Mouse (Mus musculus): ENCODE data around the gene Glis2. TPM values are rescaled to one million over a fixed set of nuclear protein-coding genes. Genes with fewer than 3 reads are reported as not detected.

Glis2 gene
- total and polyA plus RNA-seq, 3 experiments = 0.62 to 5.0 TPM; not detected in 1

GRCm38 (mm10) chr16:4585642-4586530, 8.6 kb upstream of the Glis2 start (continued):
- peak; percentile 62 for TF ChIP-seq ETS1 (IDR thresholded peaks at IDR 0.05; ENCODE audit: low read depth, low read length)

GRCm38 (mm10) chr16:4586531-4587123, 7.9 kb upstream of the Glis2 start:
- Histone ChIP-seq H3K9ac (ENCODE audit: control insufficient read depth, low read depth, low read length, poor library complexity, severe bottlenecking) (peak overlapping the region; percentile 72), H3K36me3 (ENCODE audit: control insufficient read depth in 1 of 2, insufficient read depth in 2 of 2, low read length in 2 of 2) (peaks cover 0 to 21% of the 10 kb centered on the region in 2 experiments; a peak in 2 of 4 replicates), H3K4me3 (ENCODE audit: control insufficient read depth in 1 of 2, insufficient read depth in 1 of 2, low read depth in 2 of 2, low read length in 2 of 2) (peak overlapping the region; percentile 71 to 75), H3K9me3 (replicated peaks; ENCODE audit: insufficient read depth, low read length) (no peaks in the 10 kb centered on the region), H3K27me3 (ENCODE audit: control insufficient read depth in 1 of 2, insufficient read depth in 2 of 2, low read length in 2 of 2) (no peaks in the 10 kb centered on the region), H3K79me2 (ENCODE audit: control insufficient read depth, insufficient read depth, low read length, poor library complexity) (no peaks in the 10 kb centered on the region), H3K27ac (ENCODE audit: control insufficient read depth, low read depth, low read length) (peak overlapping the region; percentile 32; the same call in 1 of the 2 replicates), H3K4me1 (ENCODE audit: control insufficient read depth in 1 of 2, insufficient read depth in 2 of 2, low read length in 2 of 2) (peaks cover 12 to 35% of the 10 kb centered on the region in 2 experiments)
- TF ChIP-seq ELF1 (IDR thresholded peaks at IDR 0.05; ENCODE audit: low read depth, low read length) (peak; percentile 83), SIN3A (IDR thresholded peaks at IDR 0.05; ENCODE audit: low read length) (0 out of 2 replicates have a peak, but pooled peaks have one; percentile 55), E2F4 (IDR thresholded peaks at IDR 0.05; ENCODE audit: borderline replicate concordance, low read depth, low read length) (peak; percentile 81; the same call in 1 of the 2 replicates), EP300 (IDR thresholded peaks at IDR 0.05; ENCODE audit: low read depth in 1 of 2, low read length in 2 of 2) (peak in 1 of 2 experiments; percentile 34; a peak in 1 of 4 replicates), TCF12 (IDR thresholded peaks at IDR 0.05; ENCODE audit: low read depth, low read length) (peak; percentile 22; the same call in 1 of the 2 replicates), CTCF (IDR thresholded peaks at IDR 0.05 in 2 of 3, conservative IDR thresholded peaks at IDR 0.05 in 1 of 3; ENCODE audit: control insufficient read depth in 1 of 3, insufficient read depth in 1 of 3, low read depth in 2 of 3, low read length in 3 of 3, poor library complexity in 1 of 3, severe bottlenecking in 1 of 3) (0 out of 6 replicates have a peak, but pooled peaks of 1 of the 3 experiments have one; percentile 3), MXI1 (IDR thresholded peaks at IDR 0.05; ENCODE audit: low read depth, low read length) (no peak; the same call in 1 of the 2 replicates), NELFE (IDR thresholded peaks at IDR 0.05; ENCODE audit: low read depth, low read length) (peak; percentile 47), MYC (IDR thresholded peaks at IDR 0.05; ENCODE audit: low read depth, low read length) (no peak), NRF1 (IDR thresholded peaks at IDR 0.05; ENCODE audit: insufficient read depth, low read depth, low read length, poor library complexity, severe bottlenecking) (no peak), RAD21 (IDR thresholded peaks at IDR 0.05; ENCODE audit: low read depth, low read length) (no peak), GATA1 (IDR thresholded peaks at IDR 0.05; ENCODE audit: low read depth, low read length) (no peak), ETS1 (IDR thresholded peaks at IDR 0.05; ENCODE audit: low read depth, low read length) (peak; percentile 63; the same call in 1 of the 2 replicates), CHD2 (IDR thresholded peaks at IDR 0.05; ENCODE audit: low read length) (no peak), TBP (IDR thresholded peaks at IDR 0.05; ENCODE audit: low read depth, low read length) (no peak), POLR2AphosphoS2 (IDR thresholded peaks at IDR 0.05; ENCODE audit: low read length) (no peak), TAL1 (IDR thresholded peaks at IDR 0.05; ENCODE audit: low read length) (no peak), JUND (IDR thresholded peaks at IDR 0.05; ENCODE audit: low read depth, low read length) (no peak), GABPA (IDR thresholded peaks at IDR 0.05; ENCODE audit: low read depth, low read length) (no peak), MAZ (IDR thresholded peaks at IDR 0.05; ENCODE audit: low read depth, low read length) (peak; percentile 88; the same call in 1 of the 2 replicates), USF1 (IDR thresholded peaks at IDR 0.05; ENCODE audit: low read depth, low read length) (peak; percentile 26; the same call in 1 of the 2 replicates), RCOR1 (IDR thresholded peaks at IDR 0.05; ENCODE audit: low read depth, low read length) (no peak), MEF2A (IDR thresholded peaks at IDR 0.05; ENCODE audit: extremely low read depth, insufficient replicate concordance, low read depth, low read length, poor library complexity, severe bottlenecking) (no peak), POLR2A (IDR thresholded peaks at IDR 0.05; ENCODE audit: control insufficient read depth in 1 of 2, insufficient read depth in 1 of 2, low read depth in 1 of 2, low read length in 2 of 2, poor library complexity in 1 of 2) (peak; percentile 24 to 69; a peak in 2 of 4 replicates), MYB (IDR thresholded peaks at IDR 0.05; ENCODE audit: low read depth, low read length) (no peak), USF2 (IDR thresholded peaks at IDR 0.05; ENCODE audit: borderline replicate concordance in 1 of 2, insufficient read depth in 1 of 2, low read depth in 1 of 2, low read length in 2 of 2) (no peak), BHLHE40 (IDR thresholded peaks at IDR 0.05; ENCODE audit: borderline replicate concordance, low read depth, low read length) (peak; percentile 27; the same call in 1 of the 2 replicates), ZKSCAN1 (IDR thresholded peaks at IDR 0.05; ENCODE audit: low read depth, low read length) (no peak), HCFC1 (IDR thresholded peaks at IDR 0.05; ENCODE audit: low read depth, low read length) (peak; percentile 58; the same call in 1 of the 2 replicates), ZC3H11A (IDR thresholded peaks at IDR 0.05; ENCODE audit: low read depth, low read length) (no peak)
- DNase-seq (ENCODE audit: low read depth, low spot score) = peak; percentile 97

All from MEL (cell line).